Mouse (Mus musculus): ENCODE data around the gene Rhoh. TPM values are rescaled to one million over a fixed set of nuclear protein-coding genes. Genes with fewer than 3 reads are reported as not detected.

The Rhoh gene
- polyA plus RNA-seq (2012; ENCODE audit: low replicate concordance): 4.3 and 31.5 TPM in 2 replicates

GRCm38 (mm10) chr5:65861154-65861944 lies at the start of gene Rhoh:
Rhoh (plus strand) TSS chr5:65861213.

GRCm38 (mm10) chr5:65934783-65935182 lies 73.8 kb downstream of the Rhoh start, which contains the start of gene Chrna9:
Chrna9 (plus strand) TSS chr5:65934921.

Other genes starting within 250 kb of the Rhoh start
- gene Pds5a, start 162.9 kb upstream of the Rhoh start, polyA plus RNA-seq (2012; ENCODE audit: low replicate concordance): 11.0 and 18.2 TPM in 2 replicates
- 11.0 and 12.9 TPM in 2 replicates for gene N4bp2, start 97.7 kb upstream of the Rhoh start, polyA plus RNA-seq (2012; ENCODE audit: low replicate concordance)
- 0.35 TPM in 1 of 2 replicates, not detected in the other for gene Chrna9, start 73.7 kb downstream of the Rhoh start, polyA plus RNA-seq (2012; ENCODE audit: low replicate concordance)
- gene 9130230L23Rik, start 143.1 kb downstream of the Rhoh start, polyA plus RNA-seq (2012; ENCODE audit: low replicate concordance): 0.09 TPM in 1 of 2 replicates, not detected in the other

All from hematopoietic multipotent progenitor cell, adult 10-12 weeks (in vitro differentiated cells).